Comparison of ENCODE assay signal across 23 mouse cellular contexts in genomic region chr3:3032793-3033192, GRCm38 (mm10).
A peak's percentile ranks its signal among the peaks of the same experiment; 100 is the strongest.
DNase-seq lines count a peak whose midpoint lies in the region; ATAC-seq lines count a peak whose summit lies in the region.
"Had no signal": no experiment of that assay in that cellular context is flagged by ENCODE, and none has a peak within 500 bp of the region (broad histone marks: within the 10 kb centered on the region; RNA-seq: fewer than 3 reads in every experiment).

No protein-coding gene starts in this region.

- DNase-seq in heart, adult 11 months, result peak; percentile 81
- DNase-seq in midbrain, embryonic 10.5 days (ENCODE audit: low spot score), result peak; percentile 6
- DNase-seq in gastrocnemius, postnatal 10 days, result no peak
- DNase-seq: adrenal gland, adult 8-10 months; adrenal gland, postnatal 25 days; cerebellum, adult 11-12 months; cerebellum, adult 9-10 months; cerebellum, postnatal 14 days; forebrain, postnatal 0 days; gastrocnemius, postnatal 36 days; heart, postnatal 14 days had no signal

- H3K4me1 ChIP-seq in heart, embryonic 11.5 days (ENCODE audit: control insufficient read depth, insufficient read depth, low read length), result no peaks in the 10 kb centered on the region
- no peaks in the 10 kb centered on the region for H3K4me1 ChIP-seq in hindbrain, embryonic 16.5 days (ENCODE audit: control insufficient read depth, insufficient read depth, low read depth, low read length)
- H3K4me1 ChIP-seq in hindbrain, embryonic 13.5 days (replicated peaks), result no peaks in the 10 kb centered on the region
- no peaks in the 10 kb centered on the region for H3K4me1 ChIP-seq in midbrain, embryonic 10.5 days
- no peaks in the 10 kb centered on the region for H3K4me1 ChIP-seq in midbrain, embryonic 16.5 days (ENCODE audit: control insufficient read depth, insufficient read depth, low read length)
- H3K4me1 ChIP-seq in stomach, embryonic 16.5 days (ENCODE audit: control insufficient read depth, insufficient read depth, low read length), result no peaks in the 10 kb centered on the region
- H3K4me1 ChIP-seq: embryonic facial prominence, embryonic 12.5 days; embryonic facial prominence, embryonic 15.5 days; heart, embryonic 13.5 days; hindbrain, embryonic 15.5 days; intestine, embryonic 15.5 days had no signal

- no peaks in the 10 kb centered on the region for H3K27me3 ChIP-seq in heart, embryonic 11.5 days (ENCODE audit: control insufficient read depth, insufficient read depth, low read length)
- no peaks in the 10 kb centered on the region for H3K27me3 ChIP-seq in hindbrain, embryonic 16.5 days (replicated peaks; ENCODE audit: control insufficient read depth, insufficient read depth, low read length)
- H3K27me3 ChIP-seq in hindbrain, embryonic 13.5 days, result no peaks in the 10 kb centered on the region
- H3K27me3 ChIP-seq in midbrain, embryonic 10.5 days (ENCODE audit: low read depth, poor library complexity, severe bottlenecking), result no peaks in the 10 kb centered on the region
- no peaks in the 10 kb centered on the region for H3K27me3 ChIP-seq in midbrain, embryonic 16.5 days (ENCODE audit: control insufficient read depth, insufficient read depth, low read depth, low read length)
- H3K27me3 ChIP-seq in stomach, embryonic 16.5 days (ENCODE audit: control insufficient read depth, insufficient read depth, low read length), result no peaks in the 10 kb centered on the region
- H3K27me3 ChIP-seq: embryonic facial prominence, embryonic 12.5 days; embryonic facial prominence, embryonic 15.5 days; heart, embryonic 13.5 days; hindbrain, embryonic 15.5 days; intestine, embryonic 15.5 days had no signal

- no peak for ATAC-seq in heart, embryonic 11.5 days (replicated peaks; ENCODE audit: insufficient number of reproducible peaks, low FRiP score, low TSS enrichment)
- peak; percentile 40; the same call in 1 of the 2 replicates for ATAC-seq in hindbrain, embryonic 16.5 days
- no peak for ATAC-seq in hindbrain, embryonic 13.5 days (ENCODE audit: low FRiP score)
- ATAC-seq in midbrain, embryonic 16.5 days, result no peak
- peak; percentile 21; the same call in 1 of the 2 replicates for ATAC-seq in stomach, embryonic 16.5 days (ENCODE audit: insufficient read depth, low FRiP score)
- ATAC-seq: activated CD4-positive, CD25-positive, alpha-beta regulatory T cell, adult 4 months; forebrain, embryonic 14.5 days; forebrain, postnatal 0 days; intestine, embryonic 15.5 days had no signal

- H3K9me3 ChIP-seq in heart, embryonic 11.5 days (replicated peaks; ENCODE audit: control insufficient read depth, low read length), result peaks cover 54% of the 10 kb centered on the region
- H3K9me3 ChIP-seq in hindbrain, embryonic 16.5 days (ENCODE audit: control insufficient read depth, low read length), result peaks cover 51% of the 10 kb centered on the region
- peaks cover 62% of the 10 kb centered on the region for H3K9me3 ChIP-seq in hindbrain, embryonic 13.5 days
- peaks cover 79% of the 10 kb centered on the region for H3K9me3 ChIP-seq in midbrain, embryonic 10.5 days (replicated peaks)
- peaks cover 28% of the 10 kb centered on the region for H3K9me3 ChIP-seq in midbrain, embryonic 16.5 days (replicated peaks; ENCODE audit: control insufficient read depth, low read length, poor library complexity, severe bottlenecking)
- peaks cover 11% of the 10 kb centered on the region; the same call in 1 of the 2 replicates for H3K9me3 ChIP-seq in stomach, embryonic 16.5 days (replicated peaks; ENCODE audit: control insufficient read depth, low read length)

- H3K27ac ChIP-seq in heart, embryonic 11.5 days (ENCODE audit: low read depth, low read length), result no peak overlapping the region
- no peak overlapping the region for H3K27ac ChIP-seq in hindbrain, embryonic 16.5 days (ENCODE audit: low read depth, low read length)
- H3K27ac ChIP-seq in hindbrain, embryonic 13.5 days, result no peak overlapping the region
- no peak overlapping the region for H3K27ac ChIP-seq in midbrain, embryonic 10.5 days (replicated peaks)
- H3K27ac ChIP-seq in midbrain, embryonic 16.5 days (ENCODE audit: low read length), result no peak overlapping the region
- H3K27ac ChIP-seq in stomach, embryonic 16.5 days (ENCODE audit: low read length), result no peak overlapping the region
- H3K27ac ChIP-seq: embryonic facial prominence, embryonic 12.5 days; embryonic facial prominence, embryonic 15.5 days; heart, embryonic 13.5 days; hindbrain, embryonic 15.5 days; intestine, embryonic 15.5 days had no signal

- H3K4me3 ChIP-seq in heart, embryonic 11.5 days (ENCODE audit: low read depth, low read length), result no peak overlapping the region
- H3K4me3 ChIP-seq in hindbrain, embryonic 16.5 days (ENCODE audit: low read length), result no peak overlapping the region
- no peak overlapping the region for H3K4me3 ChIP-seq in hindbrain, embryonic 13.5 days
- H3K4me3 ChIP-seq in midbrain, embryonic 10.5 days, result no peak overlapping the region
- no peak overlapping the region for H3K4me3 ChIP-seq in midbrain, embryonic 16.5 days (ENCODE audit: low read depth, low read length)
- no peak overlapping the region for H3K4me3 ChIP-seq in stomach, embryonic 16.5 days (replicated peaks; ENCODE audit: low read length)
- H3K4me3 ChIP-seq: embryonic facial prominence, embryonic 12.5 days; embryonic facial prominence, embryonic 15.5 days; heart, embryonic 13.5 days; hindbrain, embryonic 15.5 days; intestine, embryonic 15.5 days had no signal

- no peak overlapping the region for H3K9ac ChIP-seq in heart, embryonic 11.5 days (ENCODE audit: low read depth, low read length)
- H3K9ac ChIP-seq in hindbrain, embryonic 16.5 days (ENCODE audit: low read depth, low read length), result no peak overlapping the region
- no peak overlapping the region for H3K9ac ChIP-seq in hindbrain, embryonic 13.5 days
- H3K9ac ChIP-seq in midbrain, embryonic 16.5 days (ENCODE audit: low read depth, low read length), result no peak overlapping the region
- no peak overlapping the region for H3K9ac ChIP-seq in stomach, embryonic 16.5 days (ENCODE audit: low read length)
- H3K9ac ChIP-seq: embryonic facial prominence, embryonic 12.5 days; embryonic facial prominence, embryonic 15.5 days; forebrain, postnatal 0 days; heart, embryonic 13.5 days; hindbrain, embryonic 15.5 days; intestine, embryonic 15.5 days had no signal

- 74% methylated on average over 2 of the region's 2 CpGs for WGBS in heart, embryonic 11.5 days (ENCODE audit: insufficient replicate concordance)
- WGBS in hindbrain, embryonic 16.5 days, result 94% methylated on average over 2 of the region's 2 CpGs
- WGBS in hindbrain, embryonic 13.5 days, result 89% methylated on average over 2 of the region's 2 CpGs
- WGBS in midbrain, embryonic 10.5 days, result 91% methylated on average over 2 of the region's 2 CpGs
- WGBS in midbrain, embryonic 16.5 days, result 90% methylated on average over 2 of the region's 2 CpGs
- 85% methylated on average over 2 of the region's 2 CpGs for WGBS in stomach, embryonic 16.5 days

- no peak overlapping the region for H3K4me2 ChIP-seq in heart, embryonic 11.5 days
- H3K4me2 ChIP-seq in hindbrain, embryonic 16.5 days (ENCODE audit: low read length), result no peak overlapping the region
- H3K4me2 ChIP-seq in hindbrain, embryonic 13.5 days, result no peak overlapping the region
- no peak overlapping the region for H3K4me2 ChIP-seq in midbrain, embryonic 16.5 days (ENCODE audit: low read length)
- no peak overlapping the region for H3K4me2 ChIP-seq in stomach, embryonic 16.5 days (ENCODE audit: low read depth, low read length)
- H3K4me2 ChIP-seq: embryonic facial prominence, embryonic 12.5 days; embryonic facial prominence, embryonic 15.5 days; heart, embryonic 13.5 days; hindbrain, embryonic 15.5 days; intestine, embryonic 15.5 days had no signal

- H3K36me3 ChIP-seq in heart, embryonic 11.5 days (ENCODE audit: control insufficient read depth, insufficient read depth, low read length), result no peaks in the 10 kb centered on the region
- no peaks in the 10 kb centered on the region for H3K36me3 ChIP-seq in hindbrain, embryonic 16.5 days (ENCODE audit: control insufficient read depth, insufficient read depth, low read length)
- no peaks in the 10 kb centered on the region for H3K36me3 ChIP-seq in hindbrain, embryonic 13.5 days
- H3K36me3 ChIP-seq in midbrain, embryonic 10.5 days, result no peaks in the 10 kb centered on the region
- H3K36me3 ChIP-seq in midbrain, embryonic 16.5 days (ENCODE audit: control insufficient read depth, insufficient read depth, low read length), result no peaks in the 10 kb centered on the region
- no peaks in the 10 kb centered on the region for H3K36me3 ChIP-seq in stomach, embryonic 16.5 days (ENCODE audit: control insufficient read depth, insufficient read depth, low read length)
- H3K36me3 ChIP-seq: embryonic facial prominence, embryonic 12.5 days; embryonic facial prominence, embryonic 15.5 days; heart, embryonic 13.5 days; hindbrain, embryonic 15.5 days; intestine, embryonic 15.5 days had no signal

Comparison
In these comparisons a context has a peak if more than half of its experiments do, and no peak if none do; other contexts are left out.
1. ATAC-seq: peak in hindbrain, embryonic 16.5 days (single experiment) and stomach, embryonic 16.5 days (single experiment); none in heart, embryonic 11.5 days (single experiment), hindbrain, embryonic 13.5 days (single experiment) and midbrain, embryonic 16.5 days (single experiment).